Mouse (Mus musculus): ENCODE data around the gene 2310003L06Rik.

Gene 2310003L06Rik

DNA sequence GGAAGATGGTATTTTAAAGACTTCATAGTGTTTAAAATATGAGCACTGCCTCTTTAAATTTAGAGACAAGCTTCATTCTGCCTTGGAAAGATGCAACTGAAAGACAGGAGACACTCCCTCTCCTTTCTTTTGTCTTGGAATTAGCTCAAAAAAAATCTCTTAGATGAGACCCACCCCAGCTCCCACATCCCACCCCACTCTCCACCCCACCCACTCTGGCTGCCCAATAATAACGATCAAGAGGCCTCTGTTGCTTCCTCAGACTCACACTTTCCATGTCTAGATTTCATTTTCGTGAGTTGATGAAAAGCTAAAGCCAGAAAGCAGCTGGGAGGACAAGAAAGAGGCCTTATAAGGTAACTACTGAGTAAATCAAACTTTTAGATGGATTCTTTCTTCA, at the start of gene 2310003L06Rik, which contains the start of gene Gm28434:
2310003L06Rik (plus strand) TSS at position 259 of the 400 bp plus-strand sequence.
Gm28434 (plus strand) TSS at position 317 of the 400 bp plus-strand sequence.
- DNase-seq (ENCODE audit: low read depth, low spot score): no peak

DNA sequence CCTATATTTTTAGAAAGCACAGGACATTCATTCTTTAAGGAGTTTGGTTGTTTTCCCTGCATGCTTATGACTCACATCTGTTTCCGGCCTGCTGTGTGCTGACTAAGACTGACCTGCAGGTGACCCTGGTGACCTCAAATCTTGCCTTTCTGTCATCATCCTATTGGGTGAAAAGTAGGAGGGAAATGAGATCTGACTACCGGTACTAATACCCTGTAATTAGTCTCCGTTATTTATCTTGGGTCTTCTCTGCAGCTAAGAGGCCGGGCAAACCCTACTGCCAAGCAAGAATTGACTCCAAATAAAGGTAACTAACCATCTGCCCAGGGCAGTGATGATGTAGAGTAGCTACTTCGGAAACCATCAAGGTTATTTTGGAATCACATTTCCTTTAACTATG, 43.9 kb upstream of the 2310003L06Rik start, which contains the start of gene Csn3:
Csn3 (plus strand) TSS at position 208 of the 400 bp plus-strand sequence.
- no peak for DNase-seq (ENCODE audit: low read depth, low spot score)

DNA sequence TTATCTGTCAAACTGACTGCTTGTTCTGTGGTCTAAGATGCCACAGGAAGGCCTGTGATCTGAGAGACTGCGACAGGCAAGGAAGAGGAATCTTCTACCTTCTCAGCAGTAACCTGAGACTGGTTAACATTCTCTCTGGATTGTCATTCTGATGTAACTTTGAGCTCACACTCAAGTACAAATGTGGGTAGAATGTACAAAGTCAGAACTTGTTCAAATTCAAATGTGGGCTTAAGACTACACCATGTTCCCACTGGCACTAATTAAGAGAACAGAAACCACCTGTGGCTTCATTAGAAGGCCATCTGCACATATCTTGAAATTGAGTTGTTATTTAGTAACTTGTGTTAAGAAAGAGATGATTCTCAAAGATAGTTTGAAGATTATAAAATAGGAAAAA, 37.7 kb upstream of the 2310003L06Rik start:
- DNase-seq (ENCODE audit: low read depth, low spot score): no peak

DNA sequence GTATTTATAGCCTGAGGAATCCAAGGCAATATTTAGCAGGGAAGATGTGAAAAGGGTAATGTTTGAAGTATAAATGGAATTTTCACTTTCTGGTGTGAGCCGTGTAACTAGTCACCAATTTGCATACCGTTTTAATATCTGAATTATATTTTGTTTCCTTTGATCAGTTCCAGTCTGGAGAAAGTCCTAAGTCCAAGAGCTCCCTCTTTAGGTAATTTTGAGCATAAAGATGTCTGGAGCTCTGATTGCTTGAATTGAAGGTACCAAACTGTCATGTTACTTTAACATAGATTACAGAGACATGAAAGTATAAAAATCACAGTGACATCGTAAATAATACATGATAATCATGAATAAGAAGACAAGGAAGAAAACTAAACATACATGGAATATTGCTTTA, 28.5 kb upstream of the 2310003L06Rik start:
- DNase-seq (ENCODE audit: low read depth, low spot score): no peak

DNA sequence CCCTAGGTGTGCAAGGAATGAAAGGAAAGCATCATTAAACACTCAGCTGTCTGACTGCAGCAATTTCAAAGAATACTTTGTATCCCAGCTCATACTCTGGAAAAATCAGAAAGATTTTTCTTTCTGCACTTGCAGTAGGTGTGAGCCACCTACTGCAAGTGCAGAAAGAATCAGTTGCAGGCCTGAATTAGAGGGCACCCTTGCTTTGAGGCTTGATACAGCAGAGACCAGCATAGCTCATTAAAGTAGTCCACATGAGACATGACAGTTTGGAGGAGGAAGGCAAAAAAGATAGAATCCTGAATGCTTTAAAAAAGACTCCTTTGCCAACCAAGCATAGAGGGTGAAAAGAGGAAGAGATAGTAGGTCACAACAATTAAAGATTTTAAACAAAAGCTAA, 26.7 kb upstream of the 2310003L06Rik start:
- no peak for DNase-seq (ENCODE audit: low read depth, low spot score)

DNA sequence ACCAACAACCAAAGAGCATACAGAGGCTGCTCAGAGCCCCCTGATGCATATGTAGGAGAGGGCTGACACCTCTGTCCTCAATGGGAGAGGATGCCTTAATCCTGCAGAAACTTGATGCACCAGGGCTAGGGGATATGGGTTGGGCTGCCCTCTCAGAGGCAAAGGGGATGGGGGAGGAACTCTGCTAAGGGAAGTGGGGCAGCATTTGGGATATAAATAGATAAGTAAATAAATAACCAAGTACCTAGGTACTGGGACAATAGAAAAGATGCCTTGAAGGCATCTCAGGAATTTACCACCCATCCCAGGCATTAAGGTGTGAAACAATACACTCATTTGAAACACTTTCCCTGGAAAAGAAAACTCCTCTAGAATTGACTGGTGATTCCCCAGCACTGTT, 17.4 kb upstream of the 2310003L06Rik start:
- DNase-seq (ENCODE audit: low read depth, low spot score): no peak

DNA sequence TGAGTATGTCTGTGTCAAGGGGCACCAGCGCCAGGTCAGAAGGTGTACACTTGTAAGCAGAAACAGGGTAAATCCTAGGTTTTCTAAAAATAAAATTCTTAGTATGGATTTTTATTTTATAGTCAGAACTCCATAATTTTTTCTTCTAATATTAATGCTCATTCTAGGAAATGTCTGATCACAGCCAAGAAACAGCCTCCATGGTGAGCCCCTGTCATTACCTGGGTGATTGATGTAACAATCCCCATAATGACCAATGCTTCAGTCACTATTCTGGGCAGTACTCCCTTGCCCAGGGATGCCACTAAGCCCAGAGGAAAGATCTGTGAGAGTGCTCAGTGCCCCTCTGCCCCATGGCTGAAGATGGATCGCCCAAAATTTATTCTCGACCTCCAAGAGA, 9.9 kb downstream of the 2310003L06Rik start, which contains the start of gene Cabs1:
Cabs1 (plus strand) TSS at position 301 of the 400 bp plus-strand sequence.
- no peak for DNase-seq (ENCODE audit: low read depth, low spot score)

DNA sequence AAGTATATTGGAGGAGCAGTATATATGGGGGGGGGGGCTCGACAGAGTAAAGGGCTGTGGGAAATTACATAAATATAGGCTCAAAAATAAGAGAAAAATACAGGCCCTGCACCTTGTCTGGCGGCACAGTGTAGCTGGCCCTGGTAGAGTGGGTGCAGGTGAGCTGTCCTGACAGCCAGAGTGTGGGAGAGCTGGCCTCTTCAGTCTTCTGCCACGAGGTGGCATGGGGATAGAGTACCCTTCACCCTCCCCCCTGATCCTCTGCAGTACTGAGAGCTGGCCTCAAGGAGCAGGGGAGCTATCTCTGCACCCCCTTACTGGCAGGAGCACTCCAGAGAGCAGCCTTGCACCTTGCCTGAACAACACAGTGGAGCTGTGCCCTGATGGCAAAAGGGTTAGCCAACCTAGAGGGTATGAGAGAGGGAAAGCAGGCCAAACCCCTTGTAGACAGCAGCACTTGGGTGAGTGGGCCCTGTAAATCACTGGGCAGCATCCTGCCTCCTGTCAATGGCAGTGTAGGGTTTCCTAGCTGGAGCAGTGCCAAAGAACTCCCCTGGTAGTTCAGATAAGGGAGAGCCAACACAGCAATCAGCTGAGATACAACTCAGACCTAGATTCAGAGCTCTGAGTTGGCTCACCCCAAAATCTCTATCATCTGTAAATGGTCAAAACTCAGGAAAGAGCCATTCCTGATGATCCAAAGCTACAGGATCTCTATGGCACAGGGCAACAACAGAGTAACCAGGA, 13.4 kb downstream of the 2310003L06Rik start:
- no peak for DNase-seq (ENCODE audit: low read depth, low spot score)

DNA sequence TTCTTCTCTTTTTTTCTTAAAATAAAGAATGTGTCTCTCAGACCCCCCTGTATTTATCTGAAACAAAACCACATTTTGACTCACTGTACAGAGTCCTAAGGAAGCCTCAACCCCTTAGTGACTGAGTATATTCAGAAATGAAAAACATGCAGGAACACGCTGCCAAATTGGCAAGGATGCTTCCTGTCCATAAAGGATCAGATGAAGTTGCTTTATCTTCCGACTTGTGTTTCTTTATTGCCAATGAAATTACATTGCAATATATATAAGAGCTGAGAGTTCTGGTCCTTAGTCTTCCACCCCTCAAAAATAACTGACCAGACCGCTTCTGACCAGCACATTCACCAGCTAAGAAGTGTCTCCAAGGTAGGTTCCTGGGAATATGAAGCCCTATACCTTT, 33.0 kb downstream of the 2310003L06Rik start, which contains the start of gene Smr3a:
Smr3a (plus strand) TSS at position 301 of the 400 bp plus-strand sequence.
- no peak for DNase-seq (ENCODE audit: low read depth, low spot score)

DNA sequence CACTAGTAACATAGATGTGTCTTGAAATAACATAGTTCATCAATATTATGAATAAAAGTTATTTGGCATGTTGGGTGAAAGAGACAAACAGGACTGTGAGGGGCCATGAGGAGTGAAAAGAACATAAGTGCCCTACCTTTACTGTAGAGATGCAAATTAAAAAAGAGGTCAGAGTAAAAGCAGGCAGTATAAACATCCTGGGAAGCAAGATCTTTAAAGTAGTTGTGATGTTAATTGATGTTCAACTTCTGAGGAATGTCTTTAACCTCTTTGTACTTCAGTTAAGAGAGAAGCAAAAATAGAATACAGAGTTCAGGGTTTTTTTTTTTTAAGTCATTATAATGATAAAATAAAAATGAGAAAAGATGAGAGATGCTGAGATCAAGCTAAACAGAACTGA, 36.0 kb downstream of the 2310003L06Rik start:
- no peak for DNase-seq (ENCODE audit: low read depth, low spot score)
